Mouse (Mus musculus): ENCODE data around the gene Clic3. TPM values are rescaled to one million over a fixed set of nuclear protein-coding genes. Genes with fewer than 3 reads are reported as not detected.

The Clic3 gene
- polyA plus RNA-seq, 1 experiment: 0.42 TPM

DNA sequence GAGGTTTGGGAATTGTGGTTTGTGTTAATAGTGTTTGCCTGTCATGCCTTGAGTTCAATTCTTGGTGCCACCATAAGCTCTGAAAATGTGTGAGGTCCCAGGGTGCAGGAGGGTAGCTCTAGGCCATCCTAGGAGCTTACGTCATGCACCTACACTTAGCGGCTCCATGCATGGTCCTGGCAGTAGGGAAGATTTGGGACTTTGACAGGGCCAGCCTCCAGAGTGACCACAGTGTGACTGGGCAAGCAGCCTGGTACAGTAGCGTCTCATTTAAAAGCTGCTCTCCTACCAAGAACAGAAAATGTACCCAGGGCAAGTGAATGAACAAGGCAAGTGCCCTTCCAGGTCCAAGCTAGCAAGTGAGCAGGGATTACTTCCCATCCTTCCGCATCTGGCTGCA lies 49.2 kb downstream of the Clic3 start:
- DNase-seq (ENCODE audit: extremely low spot score in 1 of 2, low spot score in 1 of 2): no peak

- DNase-seq (ENCODE audit: extremely low spot score in 1 of 2, low spot score in 1 of 2): no peak
Measured at GRCm38 (mm10) chr2:25506964-25507363, 50.3 kb downstream of the Clic3 start.

Other genes with a start within 250 kb of the Clic3 start
- gene Nelfb, start 245.3 kb upstream of the Clic3 start, polyA plus RNA-seq (2012; rRNA removed): 60.2 and 65.6 TPM in 2 replicates
- 0.06 and 0.15 TPM in 2 replicates for gene Stpg3, start 242.2 kb upstream of the Clic3 start, polyA plus RNA-seq (2012; rRNA removed)
- 0.16 and 0.19 TPM in 2 replicates for gene Fam166a, start 238.1 kb upstream of the Clic3 start, polyA plus RNA-seq (2012; rRNA removed)
- 499 and 548 TPM in 2 replicates for gene Tubb4b, start 232.1 kb upstream of the Clic3 start, polyA plus RNA-seq (2012; rRNA removed)
- 0.08 and 0.15 TPM in 2 replicates for gene Slc34a3, start 222.5 kb upstream of the Clic3 start, polyA plus RNA-seq (2012; rRNA removed)
- gene Rnf224, start 220.1 kb upstream of the Clic3 start, polyA plus RNA-seq (2012; rRNA removed): not detected in 2 replicates
- gene Rnf208, start 214.6 kb upstream of the Clic3 start, polyA plus RNA-seq (2012; rRNA removed): 248 and 300 TPM in 2 replicates
- gene Cysrt1, start 214.4 kb upstream of the Clic3 start, polyA plus RNA-seq (2012; rRNA removed): 0.24 and 0.53 TPM in 2 replicates
- 15.8 and 16.4 TPM in 2 replicates for gene AL732309.1, start 210.0 kb upstream of the Clic3 start, polyA plus RNA-seq (2012; rRNA removed)
- gene Tmem203, start 201.4 kb upstream of the Clic3 start, polyA plus RNA-seq (2012; rRNA removed): 29.8 and 31.1 TPM in 2 replicates
- gene Tprn, start 194.2 kb upstream of the Clic3 start, polyA plus RNA-seq (2012; rRNA removed): 13.5 and 18.9 TPM in 2 replicates
- gene Ssna1, start 184.4 kb upstream of the Clic3 start, polyA plus RNA-seq (2012; rRNA removed): 75.4 and 86.0 TPM in 2 replicates
- gene Anapc2, start 184.4 kb upstream of the Clic3 start, polyA plus RNA-seq (2012; rRNA removed): 69.9 and 79.0 TPM in 2 replicates
- gene Tmem210, start 168.7 kb upstream of the Clic3 start, polyA plus RNA-seq (2012; rRNA removed): not detected in 2 replicates
- 0.15 TPM in 1 of 2 replicates, not detected in the other for gene Lrrc26, start 166.9 kb upstream of the Clic3 start, polyA plus RNA-seq (2012; rRNA removed)
- 313 and 325 TPM in 2 replicates for gene Grin1, start 137.7 kb upstream of the Clic3 start, polyA plus RNA-seq (2012; rRNA removed)
- 31.1 and 31.8 TPM in 2 replicates for gene Man1b1, start 124.5 kb upstream of the Clic3 start, polyA plus RNA-seq (2012; rRNA removed)
- gene Dpp7, start 100.5 kb upstream of the Clic3 start, polyA plus RNA-seq (2012; rRNA removed): 62.5 and 63.9 TPM in 2 replicates
- gene Uap1l1, start 91.2 kb upstream of the Clic3 start, polyA plus RNA-seq (2012; rRNA removed): 15.0 and 17.9 TPM in 2 replicates
- 3.9 and 5.3 TPM in 2 replicates for gene Sapcd2, start 84.5 kb upstream of the Clic3 start, polyA plus RNA-seq (2012; rRNA removed)
- 14.1 and 19.3 TPM in 2 replicates for gene Entpd2, start 61.0 kb upstream of the Clic3 start, polyA plus RNA-seq (2012; rRNA removed)
- gene Npdc1, start 57.5 kb upstream of the Clic3 start, polyA plus RNA-seq (2012; rRNA removed): 383 and 426 TPM in 2 replicates
- gene Fut7, start 33.6 kb upstream of the Clic3 start, polyA plus RNA-seq (2012; rRNA removed): 0.40 and 0.67 TPM in 2 replicates
- gene Abca2, start 28.1 kb upstream of the Clic3 start, polyA plus RNA-seq (2012; rRNA removed): 107 TPM in 2 replicates
- 110 and 114 TPM in 2 replicates for gene Paxx, start 4.3 kb downstream of the Clic3 start, polyA plus RNA-seq (2012; rRNA removed)
- 2,136 and 2,926 TPM in 2 replicates for gene Ptgds, start 13.2 kb downstream of the Clic3 start, polyA plus RNA-seq (2012; rRNA removed)
- not detected in 2 replicates for gene Lcn12, start 37.1 kb downstream of the Clic3 start, polyA plus RNA-seq (2012; rRNA removed)
- gene Fbxw5, start 43.9 kb downstream of the Clic3 start, polyA plus RNA-seq (2012; rRNA removed): 64.7 and 72.3 TPM in 2 replicates
- gene C8g, start 44.9 kb downstream of the Clic3 start, polyA plus RNA-seq (2012; rRNA removed): 2.5 and 2.8 TPM in 2 replicates
- 8.1 and 9.1 TPM in 2 replicates for gene Traf2, start 90.1 kb downstream of the Clic3 start, polyA plus RNA-seq (2012; rRNA removed)
- 287 and 289 TPM in 2 replicates for gene Edf1, start 101.0 kb downstream of the Clic3 start, polyA plus RNA-seq (2012; rRNA removed)
- gene Mamdc4, start 118.0 kb downstream of the Clic3 start, polyA plus RNA-seq (2012; rRNA removed): 2.1 and 2.5 TPM in 2 replicates
- 134 and 161 TPM in 2 replicates for gene Phpt1, start 118.4 kb downstream of the Clic3 start, polyA plus RNA-seq (2012; rRNA removed)
- gene Ajm1, start 124.9 kb downstream of the Clic3 start, polyA plus RNA-seq (2012; rRNA removed): 114 and 122 TPM in 2 replicates
- 130 and 148 TPM in 2 replicates for gene Rabl6, start 151.7 kb downstream of the Clic3 start, polyA plus RNA-seq (2012; rRNA removed)
- gene Ccdc183, start 160.8 kb downstream of the Clic3 start, polyA plus RNA-seq (2012; rRNA removed): 0.06 TPM in 1 of 2 replicates, not detected in the other
- 66.7 and 72.2 TPM in 2 replicates for gene Tmem141, start 165.2 kb downstream of the Clic3 start, polyA plus RNA-seq (2012; rRNA removed)
- 0.17 and 0.28 TPM in 2 replicates for gene Fcna, start 171.2 kb downstream of the Clic3 start, polyA plus RNA-seq (2012; rRNA removed)
- gene Lcn8, start 196.3 kb downstream of the Clic3 start, polyA plus RNA-seq (2012; rRNA removed): not detected in 2 replicates
- gene Lcn5, start 201.1 kb downstream of the Clic3 start, polyA plus RNA-seq (2012; rRNA removed): not detected in 2 replicates
- not detected in 2 replicates for gene Lcn6, start 219.9 kb downstream of the Clic3 start, polyA plus RNA-seq (2012; rRNA removed)
- not detected in 2 replicates for gene Lcn10, start 225.9 kb downstream of the Clic3 start, polyA plus RNA-seq (2012; rRNA removed)
- gene Obp2a, start 243.2 kb downstream of the Clic3 start, polyA plus RNA-seq (2012; rRNA removed): not detected in 2 replicates
- 107 and 127 TPM in 2 replicates for gene Bmyc, start 249.9 kb downstream of the Clic3 start, polyA plus RNA-seq (2012; rRNA removed)